Mouse (Mus musculus) fat pad, adult 2 months (tissue): Measurements from ENCODE around the gene Peak1.
"Not testable (repeated sequence)": the region's sequence is repeated elsewhere in the genome, so short reads cannot be mapped to it uniquely, and the experiment has no call there.

ENCODE experiments used
- DNase-seq: peaks from one replicate; pipeline ENCODE4 v3.0.0-alpha.2; 2011; ENCODE audit warnings: low read depth, low spot score; ENCODE audit errors: extremely low read depth

Peak1 gene

GRCm38 (mm10) chr9:56258261-56258790 is 159.5 kb downstream of the Peak1 start:
- no peak for DNase-seq

- no peak for DNase-seq
These were observed 160.5 kb downstream of the Peak1 start for GRCm38 (mm10) chr9:56257227-56258000.

GRCm38 (mm10) chr9:56255676-56256432 is 162.0 kb downstream of the Peak1 start:
- no peak for DNase-seq

- no peak for DNase-seq
These were observed 173.5 kb downstream of the Peak1 start for GRCm38 (mm10) chr9:56244336-56244735.

- DNase-seq, result no peak
These were observed 174.0 kb downstream of the Peak1 start for GRCm38 (mm10) chr9:56243885-56244284.

GRCm38 (mm10) chr9:56242686-56243085 is 175.2 kb downstream of the Peak1 start:
- DNase-seq, result no peak

- no peak for DNase-seq
These were observed 176.8 kb downstream of the Peak1 start for GRCm38 (mm10) chr9:56241076-56241475.

GRCm38 (mm10) chr9:56235871-56236298 is 182.0 kb downstream of the Peak1 start:
- DNase-seq, result no peak

GRCm38 (mm10) chr9:56235281-56235680 is 182.6 kb downstream of the Peak1 start:
- DNase-seq, result no peak

GRCm38 (mm10) chr9:56234561-56234960 is 183.3 kb downstream of the Peak1 start:
- DNase-seq, result no peak

- DNase-seq, result no peak
These were observed 184.6 kb downstream of the Peak1 start for GRCm38 (mm10) chr9:56233316-56233715.

- DNase-seq, result no peak
These were observed 187.0 kb downstream of the Peak1 start for GRCm38 (mm10) chr9:56230906-56231305.

GRCm38 (mm10) chr9:56227626-56228025 is 190.2 kb downstream of the Peak1 start:
- no peak for DNase-seq

- not testable (repeated sequence) for DNase-seq
These were observed 194.3 kb downstream of the Peak1 start for GRCm38 (mm10) chr9:56223429-56224051.

- DNase-seq, result no peak
These were observed 199.0 kb downstream of the Peak1 start for GRCm38 (mm10) chr9:56218860-56219259.

- DNase-seq, result no peak
These were observed 199.8 kb downstream of the Peak1 start for GRCm38 (mm10) chr9:56218043-56218442.

- DNase-seq, result no peak
These were observed 200.5 kb downstream of the Peak1 start for GRCm38 (mm10) chr9:56217386-56217785.

GRCm38 (mm10) chr9:56213451-56214291 is 204.2 kb downstream of the Peak1 start:
- no peak for DNase-seq

- no peak for DNase-seq
These were observed 209.1 kb downstream of the Peak1 start for GRCm38 (mm10) chr9:56208817-56209216.

- no peak for DNase-seq
These were observed 210.4 kb downstream of the Peak1 start for GRCm38 (mm10) chr9:56207516-56207915.

GRCm38 (mm10) chr9:56207083-56207482 is 210.8 kb downstream of the Peak1 start:
- DNase-seq, result no peak
